Mouse (Mus musculus) liver, embryonic 14.5 days (tissue): ENCODE measurements at regions not wholly inside any gene's neighbourhood (a gene's known extent, or its start where the extent isn't known, plus 50 kb on each side); places are given as distances from the start of the nearest gene placed in this dataset.

Experiments used
- ATAC-seq: fragments of 200-750 bp; cut with Nextera tagmentation; 2 replicates; pipeline ENCODE4 v1.8.0; 2017; ENCODE audit warnings: moderate number of reproducible peaks, mild to moderate bottlenecking, moderate library complexity; ENCODE audit not compliant: insufficient read depth
- DNase-seq, 3 experiments: peaks; one replicate each; pipeline ENCODE4 v3.0.0-alpha.2; 2012 to 2013; ENCODE audit warnings: low read depth in 3 of 3, low spot score in 3 of 3
- H3K27ac ChIP-seq: fragments of 300-500 bp; sonication (generic); 2 replicates; pipeline ENCODE4 v1.5.1; 2014; ENCODE audit warnings: moderate library complexity, mild to moderate bottlenecking, control low read depth, inconsistent platforms
- H3K27me3 ChIP-seq: fragments of 300-500 bp; sonication (generic); 2 replicates; pipeline ENCODE4 v1.6.1; 2014; ENCODE audit warnings: mild to moderate bottlenecking, low read length, moderate library complexity; ENCODE audit not compliant: control insufficient read depth, insufficient read depth
- H3K36me3 ChIP-seq: fragments of 300-500 bp; sonication (generic); replicated peaks from 2 replicates; pipeline ENCODE4 v1.6.1; 2014; ENCODE audit warnings: low read depth; ENCODE audit not compliant: control insufficient read depth, insufficient read depth
- H3K4me1 ChIP-seq, 2 experiments: fragments of 200-500 bp in 1 of 2; fragments of 300-500 bp in 1 of 2; sonication (generic) in 1 of 2; replicated peaks; 2 replicates each; pipeline ENCODE4 v1.6.1; 2012 to 2014; ENCODE audit warnings: antibody characterized with exemption in 1 of 2, inconsistent platforms in 1 of 2, low read length in 1 of 2; ENCODE audit not compliant: control insufficient read depth in 2 of 2, insufficient read depth in 2 of 2
- H3K4me2 ChIP-seq: fragments of 300-500 bp; sonication (generic); 2 replicates; pipeline ENCODE4 v1.6.1; 2014; ENCODE audit warnings: low read depth, mild to moderate bottlenecking, control low read depth, moderate library complexity
- H3K4me3 ChIP-seq, 2 experiments: fragments of 200-500 bp in 1 of 2; fragments of 300-500 bp in 1 of 2; sonication (generic) in 1 of 2; 2 replicates each; pipeline ENCODE4 v1.5.1; 2012 to 2014; ENCODE audit warnings: low read depth in 2 of 2, low read length in 2 of 2, mild to moderate bottlenecking in 2 of 2, control low read depth in 1 of 2, inconsistent platforms in 1 of 2, moderate library complexity in 1 of 2; ENCODE audit not compliant: insufficient read depth in 1 of 2
- H3K9ac ChIP-seq: fragments of 300-500 bp; sonication (generic); replicated peaks from 2 replicates; pipeline ENCODE4 v1.6.1; 2014; ENCODE audit warnings: mild to moderate bottlenecking, control low read depth, moderate library complexity
- H3K9me3 ChIP-seq: fragments of 300-500 bp; sonication (generic); 2 replicates; pipeline ENCODE4 v1.6.1; 2016; ENCODE audit warnings: low read length, mixed read lengths; ENCODE audit not compliant: control insufficient read depth
- CTCF ChIP-seq: IDR thresholded peaks from 2 replicates; pipeline ENCODE4 v1.5.1; 2016; ENCODE audit warnings: antibody characterized with exemption, low read depth, control low read depth
- EP300 ChIP-seq: IDR thresholded peaks from 2 replicates; pipeline ENCODE4 v1.6.1; 2016; ENCODE audit warnings: antibody characterized with exemption, low read depth
- WGBS: fragments of 180-500 bp; shearing (Covaris S2); extraction: QIAGEN DNeasy Blood & Tissue Kit; methylation state at CpG from one replicate; pipeline ENCODE4 v1.1.7; 2014; ENCODE audit not compliant: insufficient replicate concordance; 5-methylcytosine and 5-hydroxymethylcytosine counted together

GRCm38 (mm10) chr1:95528726-95529125 lies 138.6 kb downstream of the St8sia4 start:
- DNase-seq (peak in 1 of 3 experiments; percentile 6), ATAC-seq (no peak)
- TF ChIP-seq EP300 (no peak), CTCF (no peak)
- no peak overlapping the region for H3K4me3 ChIP-seq
- no peak overlapping the region for H3K4me2 ChIP-seq
- no peaks in the 10 kb centered on the region for H3K4me1 ChIP-seq
- H3K9me3 ChIP-seq = no peaks in the 10 kb centered on the region
- 43% methylated on average over 4 of the region's 4 CpGs for WGBS
- no peaks in the 10 kb centered on the region for H3K36me3 ChIP-seq
- no peaks in the 10 kb centered on the region for H3K27me3 ChIP-seq
- H3K9ac ChIP-seq = no peak overlapping the region
- H3K27ac ChIP-seq = no peak overlapping the region

DNA sequence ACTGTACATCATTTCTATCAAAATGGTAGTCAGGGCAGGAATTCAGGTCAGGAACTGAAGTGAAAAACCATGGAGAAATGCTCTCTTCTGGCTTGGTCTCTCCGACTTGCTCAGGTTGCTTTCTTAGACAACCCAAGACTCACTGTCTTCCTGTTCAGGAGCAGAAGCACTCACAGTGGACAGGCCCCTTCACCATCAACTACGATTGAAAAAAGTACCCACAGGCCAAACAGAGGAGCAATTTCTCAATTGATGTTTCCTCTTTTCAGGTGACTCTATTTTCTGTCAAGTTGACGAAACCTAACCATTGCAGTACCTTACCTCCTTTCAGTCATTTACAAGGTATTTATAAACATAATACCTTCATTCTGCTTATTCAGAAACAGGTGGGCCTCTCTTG lies 136.4 kb downstream of the St8sia4 start:
- Histone ChIP-seq H3K36me3 (no peaks in the 10 kb centered on the region), H3K27ac (no peak overlapping the region), H3K4me2 (no peak overlapping the region), H3K4me3 (no peak overlapping the region), H3K4me1 (no peaks in the 10 kb centered on the region), H3K27me3 (no peaks in the 10 kb centered on the region), H3K9ac (no peak overlapping the region), H3K9me3 (no peaks in the 10 kb centered on the region)
- TF ChIP-seq EP300 (no peak), CTCF (no peak)
- WGBS = 46% methylated on average over 3 of the region's 3 CpGs
- ATAC-seq (no peak), DNase-seq (no peak)
